Mouse (Mus musculus): Measurements from ENCODE around the gene Pdzd2.

- TF ChIP-seq CTCF (IDR thresholded peaks at IDR 0.05; ENCODE audit: low read depth) (no peak), EP300 (IDR thresholded peaks at IDR 0.05; ENCODE audit: low read depth) (no peak)
Measured at GRCm38 (mm10) chr15:12506514-12506913, 233.2 kb downstream of the Pdzd2 start.
